Mouse (Mus musculus): ENCODE results near the gene Pkhd1. TPM values are rescaled to one million over a fixed set of nuclear protein-coding genes. Genes with fewer than 3 reads are reported as not detected.

The Pkhd1 gene
- polyA plus RNA-seq, 1 experiment from 2014 or later: 0.10 TPM

GRCm38 (mm10) chr1:20039389-20039788 is 578.5 kb downstream of the Pkhd1 start:
- no peak overlapping the region for H3K4me3 ChIP-seq
- no peak for ATAC-seq (replicated peaks)
- peak overlapping the region; percentile 50; the same call in 1 of the 2 replicates for H3K27ac ChIP-seq
- H3K27me3 ChIP-seq (replicated peaks): no peaks in the 10 kb centered on the region
- H3K4me2 ChIP-seq: no peak overlapping the region
- no peaks in the 10 kb centered on the region for H3K36me3 ChIP-seq (replicated peaks)
- H3K9ac ChIP-seq: no peak overlapping the region
- H3K9me3 ChIP-seq: no peaks in the 10 kb centered on the region
- WGBS: 64% methylated on average over 3 of the region's 3 CpGs
- H3K4me1 ChIP-seq: no peaks in the 10 kb centered on the region

- Histone ChIP-seq H3K9ac (no peak overlapping the region), H3K4me2 (no peak overlapping the region), H3K4me3 (no peak overlapping the region), H3K27ac (no peak overlapping the region), H3K9me3 (no peaks in the 10 kb centered on the region), H3K36me3 (replicated peaks) (no peaks in the 10 kb centered on the region), H3K4me1 (no peaks in the 10 kb centered on the region), H3K27me3 (replicated peaks) (no peaks in the 10 kb centered on the region)
- ATAC-seq (replicated peaks): peak; percentile 73
- WGBS: 59% methylated on average over 7 of the region's 7 CpGs
Measured at GRCm38 (mm10) chr1:20035277-20035676, 582.6 kb downstream of the Pkhd1 start.

GRCm38 (mm10) chr1:20018198-20018925 is 599.5 kb downstream of the Pkhd1 start:
- H3K9ac ChIP-seq: no peak overlapping the region
- peak; percentile 86 for ATAC-seq (replicated peaks)
- peak overlapping the region; percentile 51 for H3K27ac ChIP-seq
- no peaks in the 10 kb centered on the region for H3K9me3 ChIP-seq
- H3K27me3 ChIP-seq (replicated peaks): no peaks in the 10 kb centered on the region
- H3K4me1 ChIP-seq: no peaks in the 10 kb centered on the region
- H3K4me2 ChIP-seq: no peak overlapping the region
- no peaks in the 10 kb centered on the region for H3K36me3 ChIP-seq (replicated peaks)
- WGBS: 62% methylated on average over 8 of the region's 8 CpGs
- H3K4me3 ChIP-seq: no peak overlapping the region

- Histone ChIP-seq H3K9ac (no peak overlapping the region), H3K4me2 (no peak overlapping the region), H3K27ac (no peak overlapping the region), H3K27me3 (replicated peaks) (no peaks in the 10 kb centered on the region), H3K4me3 (no peak overlapping the region), H3K9me3 (no peaks in the 10 kb centered on the region), H3K36me3 (replicated peaks) (no peaks in the 10 kb centered on the region), H3K4me1 (no peaks in the 10 kb centered on the region)
- ATAC-seq (replicated peaks): 0 out of 2 replicates have a peak, but pooled peaks have one; percentile 50
- 73% methylated on average over 4 of the region's 4 CpGs for WGBS
Measured at GRCm38 (mm10) chr1:20017619-20018018, 600.2 kb downstream of the Pkhd1 start.

Other genes starting within 250 kb of the Pkhd1 start
- not detected in 2 replicates for gene Il17a, start 112.8 kb upstream of the Pkhd1 start, polyA plus RNA-seq (2015; fragmentation: Nextera tagmentation; extraction: Ambion mirVana)
- gene Il17f, start 172.6 kb upstream of the Pkhd1 start, polyA plus RNA-seq (2015; fragmentation: Nextera tagmentation; extraction: Ambion mirVana): not detected in 2 replicates
- 18.9 and 20.5 TPM in 2 replicates for gene Mcm3, start 202.2 kb upstream of the Pkhd1 start, polyA plus RNA-seq (2015; fragmentation: Nextera tagmentation; extraction: Ambion mirVana)